Mouse (Mus musculus) CH12.LX (cell line): ENCODE measurements around the gene Tmem255b. TPM values are rescaled to one million over a fixed set of nuclear protein-coding genes. Genes with fewer than 3 reads are reported as not detected.

ENCODE experiments used
- DNase-seq: peaks from one replicate; pipeline ENCODE4 v3.0.0-alpha.2; 2013; ENCODE audit errors: extremely low read depth
- H3K27ac ChIP-seq: 2 replicates; pipeline ENCODE4 v1.5.1; 2012; ENCODE audit warnings: low read depth, mild to moderate bottlenecking, control low read depth, moderate library complexity; ENCODE audit not compliant: insufficient read depth
- H3K27me3 ChIP-seq: replicated peaks from 2 replicates; pipeline ENCODE3; 2012; ENCODE audit warnings: inconsistent platforms
- H3K36me3 ChIP-seq, 2 experiments: replicated peaks in 1 of 2; 2 replicates each; pipeline versions ENCODE3 to v1.6.1; 2012; ENCODE audit warnings: inconsistent platforms in 1 of 2, low read length in 1 of 2, mild to moderate bottlenecking in 1 of 2, mixed read lengths in 1 of 2, moderate library complexity in 1 of 2; ENCODE audit not compliant: control insufficient read depth in 1 of 2, insufficient read depth in 1 of 2
- H3K4me1 ChIP-seq, 2 experiments: 2 replicates each; pipeline ENCODE4 v1.6.1; 2012; ENCODE audit warnings: inconsistent platforms in 1 of 2, moderate library complexity in 1 of 2; ENCODE audit not compliant: insufficient read depth in 2 of 2, control insufficient read depth in 1 of 2
- H3K4me2 ChIP-seq: 2 replicates; pipeline ENCODE4 v1.6.1; 2012; ENCODE audit warnings: low read depth, mild to moderate bottlenecking, control low read depth; ENCODE audit not compliant: poor library complexity, insufficient read depth, severe bottlenecking
- H3K4me3 ChIP-seq, 3 experiments: fragments of 150-350 bp in 1 of 3; sonication (generic) in 1 of 3; replicated peaks in 1 of 3; 2 replicates each; pipeline versions ENCODE3 to v1.5.1; 2011 to 2012; ENCODE audit warnings: low read depth in 2 of 3, low read length in 2 of 3, mild to moderate bottlenecking in 2 of 3, moderate library complexity in 2 of 3, control low read depth in 1 of 3, improper control_type of control experiment in 1 of 3, inconsistent platforms in 1 of 3, mixed read lengths in 1 of 3; ENCODE audit not compliant: poor library complexity in 1 of 3
- H3K79me2 ChIP-seq: replicated peaks from 2 replicates; pipeline ENCODE4 v1.6.1; 2012; ENCODE audit warnings: mild to moderate bottlenecking, moderate library complexity; ENCODE audit not compliant: control insufficient read depth, poor library complexity, insufficient read depth, severe bottlenecking; ENCODE audit errors: extremely low read depth
- H3K9ac ChIP-seq: 2 replicates; pipeline ENCODE4 v1.6.1; 2012; ENCODE audit warnings: low read depth, mild to moderate bottlenecking, control low read depth, moderate library complexity; ENCODE audit not compliant: insufficient read depth
- H3K9me3 ChIP-seq: replicated peaks from 2 replicates; pipeline ENCODE3; 2012; ENCODE audit warnings: low read length, inconsistent platforms, mixed read lengths
- E2F4 ChIP-seq: IDR thresholded peaks from 2 replicates; pipeline ENCODE4 v1.6.1; 2011; ENCODE audit warnings: low read depth, low read length, improper control_type of control experiment; ENCODE audit not compliant: insufficient replicate concordance
- ELF1 ChIP-seq: IDR thresholded peaks from 2 replicates; pipeline ENCODE4 v1.6.1; 2014; ENCODE audit warnings: low read depth, mild to moderate bottlenecking, inconsistent platforms, low read length, improper control_type of control experiment
- HCFC1 ChIP-seq: IDR thresholded peaks from 2 replicates; pipeline ENCODE4 v1.6.1; 2012; ENCODE audit warnings: low read depth, mild to moderate bottlenecking, inconsistent platforms, low read length, improper control_type of control experiment
- KAT2A ChIP-seq: IDR thresholded peaks from 2 replicates; pipeline ENCODE4 v1.6.1; 2012; ENCODE audit warnings: low read length, improper control_type of control experiment, inconsistent platforms; ENCODE audit not compliant: insufficient replicate concordance
- MAX ChIP-seq: IDR thresholded peaks from 2 replicates; pipeline ENCODE4 v1.6.1; 2011; ENCODE audit warnings: low read length, improper control_type of control experiment
- MAZ ChIP-seq: IDR thresholded peaks from 2 replicates; pipeline ENCODE4 v1.6.1; 2012; ENCODE audit warnings: low read depth, mild to moderate bottlenecking, inconsistent platforms, low read length, improper control_type of control experiment, moderate library complexity
- MXI1 ChIP-seq: IDR thresholded peaks from 2 replicates; pipeline ENCODE4 v1.6.1; 2011; ENCODE audit warnings: mild to moderate bottlenecking, low read depth, low read length, improper control_type of control experiment
- MYC ChIP-seq: IDR thresholded peaks from 2 replicates; pipeline ENCODE4 v1.6.1; 2011; ENCODE audit warnings: low read depth, mild to moderate bottlenecking, improper control_type of control experiment, low read length
- NRF1 ChIP-seq: IDR thresholded peaks from 2 replicates; pipeline ENCODE4 v1.6.1; 2014; ENCODE audit warnings: low read depth, mild to moderate bottlenecking, inconsistent platforms, low read length, improper control_type of control experiment, moderate library complexity
- SIN3A ChIP-seq: IDR thresholded peaks from 2 replicates; pipeline ENCODE4 v1.6.1; 2012; ENCODE audit warnings: low read length, improper control_type of control experiment, inconsistent platforms
- UBTF ChIP-seq: IDR thresholded peaks from 2 replicates; pipeline ENCODE4 v1.6.1; 2012; ENCODE audit warnings: low read depth, mild to moderate bottlenecking, inconsistent platforms, low read length, improper control_type of control experiment, moderate library complexity
- USF2 ChIP-seq: conservative IDR thresholded peaks from 2 replicates; pipeline ENCODE4 v1.6.1; 2011; ENCODE audit warnings: low read depth, low read length, improper control_type of control experiment
- ZC3H11A ChIP-seq: IDR thresholded peaks from 2 replicates; pipeline ENCODE4 v1.6.1; 2012; ENCODE audit warnings: low read depth, mild to moderate bottlenecking, inconsistent platforms, low read length, improper control_type of control experiment
- ZKSCAN1 ChIP-seq: IDR thresholded peaks from 2 replicates; pipeline ENCODE4 v1.6.1; 2012; ENCODE audit warnings: low read depth, inconsistent platforms, low read length, improper control_type of control experiment, borderline replicate concordance
- ZNF384 ChIP-seq: IDR thresholded peaks from 2 replicates; pipeline ENCODE4 v1.6.1; 2012; ENCODE audit warnings: low read depth, low read length, improper control_type of control experiment, inconsistent platforms
- dilution Hi-C: fragments of 300-500 bp; cut with MboI; formaldehyde crosslinking; loops from 2 replicates; pipeline ENCODE4 v1.14.3; 2020; ENCODE audit warnings: low sequenced_read_pairs; ENCODE audit not compliant: extremely low pct_unique_long_range_greater_than_20kb, extremely low pct_ligation_motif_present
- in situ Hi-C: fragments of 300-500 bp; cut with MboI; formaldehyde crosslinking; loops from 3 replicates; pipeline ENCODE4 v1.14.3; 2019; ENCODE audit warnings: low sequenced_read_pairs, low pct_ligation_motif_present, low pct_unique_long_range_greater_than_20kb, mixed read lengths
- polyA plus RNA-seq: library from polyadenylated mRNA; unstranded; fragments of >175 nt; gene quantifications from 2 replicates; pipeline ENCODE4 v1.2.1, GENCODE M21; 2012; ENCODE audit warnings: low read depth; ENCODE audit not compliant: insufficient read length
- total RNA-seq, 2 experiments: library from RNA; depleted of rRNA; stranded (reverse); fragments of 300-350 nt in 1 of 2; fragments of >200 nt in 1 of 2; gene quantifications; 2 replicates each; pipeline ENCODE4 v1.2.3; 2012 to 2014

The Tmem255b gene
- total and polyA plus RNA-seq, 3 experiments, result not detected

DNA sequence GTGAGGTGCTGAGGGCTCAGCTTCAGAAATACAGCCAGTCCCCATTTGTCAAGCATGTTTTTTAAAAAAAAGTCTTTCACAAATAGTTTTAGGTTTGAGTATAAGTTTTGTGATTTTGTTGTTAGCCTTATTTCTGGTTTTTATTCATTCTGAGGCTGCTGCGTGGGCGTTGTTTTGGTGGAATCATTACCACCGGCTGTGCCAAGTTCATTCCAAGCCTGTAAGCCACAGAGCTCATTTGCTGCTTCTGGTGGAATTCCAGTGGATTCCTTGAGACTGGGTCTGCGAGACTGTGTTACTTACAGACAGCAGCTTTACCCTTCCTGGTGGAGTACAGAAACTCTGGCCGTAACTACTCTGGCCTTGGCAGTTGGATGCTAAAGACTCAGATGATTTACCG lies 11.5 kb downstream of the Tmem255b start:
- Histone ChIP-seq H3K4me2 (no peak overlapping the region), H3K27me3 (peaks cover 93% of the 10 kb centered on the region), H3K9me3 (peaks cover 7% of the 10 kb centered on the region), H3K9ac (no peak overlapping the region), H3K4me3 (no peak overlapping the region), H3K4me1 (no peaks in the 10 kb centered on the region), H3K36me3 (no peaks in the 10 kb centered on the region), H3K79me2 (no peaks in the 10 kb centered on the region), H3K27ac (no peak overlapping the region)
- dilution Hi-C loops, result no loop called here
- no peak for DNase-seq
- in situ Hi-C loops, result no loop called here
- no peak for TF ChIP-seq HCFC1
- TF ChIP-seq MYC, result no peak
- TF ChIP-seq ZC3H11A, result no peak
- no peak for TF ChIP-seq UBTF
- TF ChIP-seq ZNF384, result no peak
- TF ChIP-seq MAZ, result no peak
- no peak for TF ChIP-seq USF2
- TF ChIP-seq KAT2A, result no peak
- TF ChIP-seq MAX, result no peak
- TF ChIP-seq E2F4, result no peak
- TF ChIP-seq NRF1, result no peak
- TF ChIP-seq, all 38 proteins: peak for 0

DNA sequence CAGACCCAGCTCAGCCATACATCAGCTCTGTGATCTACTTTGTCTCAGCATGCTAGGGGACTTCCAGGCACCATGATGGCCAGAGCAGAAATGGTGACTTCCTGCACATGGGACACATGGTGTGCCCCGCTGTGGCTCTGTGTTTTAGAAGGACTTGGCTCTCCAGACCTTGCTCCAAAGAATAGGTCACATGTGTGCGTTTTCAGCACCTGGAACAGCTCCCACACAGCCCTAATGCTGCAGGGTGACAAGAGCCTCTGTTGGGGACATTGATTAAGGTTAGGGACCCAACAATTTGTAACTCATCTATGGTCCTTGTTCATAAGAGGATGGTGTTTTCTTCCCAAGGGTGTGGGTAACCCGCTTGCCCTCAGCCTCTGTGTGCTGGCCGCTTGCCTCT lies 13.2 kb downstream of the Tmem255b start:
- no peak overlapping the region for H3K9ac ChIP-seq
- H3K4me2 ChIP-seq, result no peak overlapping the region
- H3K27ac ChIP-seq, result no peak overlapping the region
- peaks cover 93% of the 10 kb centered on the region for H3K27me3 ChIP-seq
- no peaks in the 10 kb centered on the region for H3K79me2 ChIP-seq
- H3K36me3 ChIP-seq, result no peaks in the 10 kb centered on the region
- peaks cover 3% of the 10 kb centered on the region for H3K9me3 ChIP-seq
- TF ChIP-seq ZKSCAN1, result no peak
- TF ChIP-seq NRF1, result no peak
- TF ChIP-seq ELF1, result no peak
- TF ChIP-seq SIN3A, result no peak
- 0 out of 2 replicates have a peak, but pooled peaks have one; percentile 17 for TF ChIP-seq MAX
- peak; percentile 77 for TF ChIP-seq MXI1
- no peaks in the 10 kb centered on the region for H3K4me1 ChIP-seq
- DNase-seq, result peak; percentile 24
- dilution Hi-C loops, result no loop called here
- in situ Hi-C loops, result no loop called here
- no peak overlapping the region for H3K4me3 ChIP-seq
